Mouse (Mus musculus) neural tube, embryonic 11.5 days (tissue): Measurements from ENCODE around the gene Ctns. TPM values are rescaled to one million over a fixed set of nuclear protein-coding genes. Genes with fewer than 3 reads are reported as not detected.

Experiments used
- ATAC-seq: fragments of 200-750 bp; cut with Nextera tagmentation; 2 replicates; pipeline ENCODE4 v1.8.0; 2017; ENCODE audit warnings: moderate number of reproducible peaks, mild to moderate bottlenecking, moderate TSS enrichment, moderate library complexity; ENCODE audit not compliant: insufficient read depth, low FRiP score, low TSS enrichment
- DNase-seq: peaks from one replicate; pipeline ENCODE4 v3.0.0-alpha.2; 2015; ENCODE audit warnings: low spot score
- H3K27ac ChIP-seq: fragments of 300-500 bp; sonication (generic); 2 replicates; pipeline ENCODE4 v1.5.1; 2014; ENCODE audit warnings: low read depth, mild to moderate bottlenecking, low read length
- H3K27me3 ChIP-seq: fragments of 300-500 bp; sonication (generic); 2 replicates; pipeline ENCODE4 v1.6.1; 2014; ENCODE audit warnings: mild to moderate bottlenecking, low read length, mixed read lengths; ENCODE audit not compliant: control insufficient read depth, insufficient read depth
- H3K36me3 ChIP-seq: fragments of 300-500 bp; sonication (generic); 2 replicates; pipeline ENCODE4 v1.6.1; 2014; ENCODE audit warnings: mild to moderate bottlenecking, low read length, moderate library complexity, mixed read lengths; ENCODE audit not compliant: control insufficient read depth, insufficient read depth
- H3K4me1 ChIP-seq: fragments of 300-500 bp; sonication (generic); 2 replicates; pipeline ENCODE4 v1.6.1; 2014; ENCODE audit warnings: low read length, mixed read lengths; ENCODE audit not compliant: control insufficient read depth, insufficient read depth
- H3K4me2 ChIP-seq: fragments of 300-500 bp; sonication (generic); 2 replicates; pipeline ENCODE4 v1.6.1; 2014; ENCODE audit warnings: low read depth, mild to moderate bottlenecking, moderate library complexity
- H3K4me3 ChIP-seq: fragments of 300-500 bp; sonication (generic); 2 replicates; pipeline ENCODE4 v1.5.1; 2014; ENCODE audit warnings: low read depth, low read length
- H3K9ac ChIP-seq: fragments of 300-500 bp; sonication (generic); 2 replicates; pipeline ENCODE4 v1.6.1; 2014; ENCODE audit warnings: mild to moderate bottlenecking, low read length
- H3K9me3 ChIP-seq: fragments of 300-500 bp; sonication (generic); 2 replicates; pipeline ENCODE4 v1.6.1; 2016; ENCODE audit warnings: low read length; ENCODE audit not compliant: control insufficient read depth
- WGBS: fragments of 180-500 bp; shearing (Covaris S2); extraction: QIAGEN DNeasy Blood & Tissue Kit; methylation state at CpG from one replicate; pipeline ENCODE4 v1.1.7; 2014; 5-methylcytosine and 5-hydroxymethylcytosine counted together
- polyA plus RNA-seq: library from polyadenylated mRNA; unstranded; fragments of >200 nt; fragmentation: Nextera tagmentation; extraction: Ambion mirVana; gene quantifications from 2 replicates; pipeline ENCODE4 v1.2.1, GENCODE M21; 2014

Gene Ctns
- polyA plus RNA-seq = 21.3 TPM in 2 replicates

GRCm38 (mm10) chr11:73198603-73199229 lies at the start of gene Ctns:
Gene Ctns, minus strand, starts transcription at chr11:73199042.
- H3K9ac ChIP-seq = peak within 1 kb of the TSS; percentile 60
- H3K36me3 ChIP-seq = no peaks in the 10 kb centered on the region
- no peaks in the 10 kb centered on the region for H3K27me3 ChIP-seq
- H3K4me1 ChIP-seq = no peaks in the 10 kb centered on the region; the same call in 1 of the 2 replicates
- H3K27ac ChIP-seq = no peak within 1 kb of the TSS
- WGBS = 2% methylated on average over 22 of the region's 22 CpGs
- ATAC-seq (peak; percentile 95), DNase-seq (no peak)
- H3K4me2 ChIP-seq = peak within 1 kb of the TSS; percentile 97
- peak within 1 kb of the TSS; percentile 62 for H3K4me3 ChIP-seq
- H3K9me3 ChIP-seq = no peaks in the 10 kb centered on the region

DNA sequence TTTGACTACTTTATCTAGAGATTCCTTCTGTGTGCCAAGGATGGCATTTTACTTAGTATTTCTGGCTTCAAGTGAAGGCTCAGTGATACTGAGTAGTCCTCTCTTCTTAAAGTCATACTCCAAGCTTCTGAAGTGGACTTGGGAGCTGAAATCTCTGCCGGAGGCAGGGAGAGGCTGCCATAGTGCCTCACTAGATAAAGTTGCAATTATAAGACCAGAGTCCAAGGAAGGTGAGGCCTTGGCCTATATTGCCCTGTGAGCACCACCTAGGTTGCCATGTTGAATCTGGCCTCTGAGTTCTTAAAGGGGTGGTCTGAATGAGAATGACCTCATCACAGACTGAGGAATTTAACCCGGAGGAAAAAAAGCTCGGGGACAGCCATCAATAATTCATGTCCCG lies 43.9 kb upstream of the Ctns start:
- H3K9me3 ChIP-seq = no peaks in the 10 kb centered on the region
- DNase-seq (no peak), ATAC-seq (no peak)
- H3K9ac ChIP-seq = no peak overlapping the region
- H3K4me2 ChIP-seq = no peak overlapping the region
- H3K4me1 ChIP-seq = no peaks in the 10 kb centered on the region
- no peak overlapping the region for H3K4me3 ChIP-seq
- H3K27ac ChIP-seq = no peak overlapping the region
- H3K27me3 ChIP-seq = no peaks in the 10 kb centered on the region
- H3K36me3 ChIP-seq = no peaks in the 10 kb centered on the region
- 88% methylated on average over 4 of the region's 4 CpGs for WGBS

GRCm38 (mm10) chr11:73242199-73242598 lies 43.4 kb upstream of the Ctns start:
- Histone ChIP-seq H3K9ac (no peak overlapping the region), H3K27me3 (no peaks in the 10 kb centered on the region), H3K9me3 (no peaks in the 10 kb centered on the region), H3K27ac (no peak overlapping the region), H3K4me3 (no peak overlapping the region), H3K4me2 (no peak overlapping the region), H3K36me3 (no peaks in the 10 kb centered on the region), H3K4me1 (no peaks in the 10 kb centered on the region)
- ATAC-seq = no peak
- no peak for DNase-seq
- WGBS = 91% methylated on average over 6 of the region's 6 CpGs

DNA sequence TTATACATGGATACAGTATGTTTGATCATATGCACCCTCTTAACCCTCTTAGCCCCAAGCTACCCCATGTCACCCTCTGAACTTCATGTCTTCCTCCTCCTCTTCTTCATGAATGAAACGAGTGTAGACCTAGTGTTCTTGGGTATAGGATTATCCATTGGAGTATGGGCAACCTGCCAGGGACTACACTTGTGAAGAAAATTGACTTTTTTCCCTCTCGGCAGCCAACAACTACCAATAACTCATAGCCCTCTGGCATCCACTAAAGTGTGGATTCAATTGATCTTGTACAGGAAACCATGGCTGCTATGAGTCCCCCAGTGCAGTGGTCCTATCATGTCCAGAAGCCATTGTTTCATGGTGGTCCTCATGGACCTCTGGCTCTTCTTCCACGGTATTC lies 37.9 kb upstream of the Ctns start:
- Histone ChIP-seq H3K9me3 (no peaks in the 10 kb centered on the region), H3K4me3 (no peak overlapping the region), H3K27me3 (no peaks in the 10 kb centered on the region), H3K36me3 (no peaks in the 10 kb centered on the region), H3K27ac (no peak overlapping the region), H3K9ac (no peak overlapping the region), H3K4me2 (no peak overlapping the region), H3K4me1 (no peaks in the 10 kb centered on the region)
- ATAC-seq (no peak), DNase-seq (no peak)
- 73% methylated on average over 3 of the region's 3 CpGs for WGBS

DNA sequence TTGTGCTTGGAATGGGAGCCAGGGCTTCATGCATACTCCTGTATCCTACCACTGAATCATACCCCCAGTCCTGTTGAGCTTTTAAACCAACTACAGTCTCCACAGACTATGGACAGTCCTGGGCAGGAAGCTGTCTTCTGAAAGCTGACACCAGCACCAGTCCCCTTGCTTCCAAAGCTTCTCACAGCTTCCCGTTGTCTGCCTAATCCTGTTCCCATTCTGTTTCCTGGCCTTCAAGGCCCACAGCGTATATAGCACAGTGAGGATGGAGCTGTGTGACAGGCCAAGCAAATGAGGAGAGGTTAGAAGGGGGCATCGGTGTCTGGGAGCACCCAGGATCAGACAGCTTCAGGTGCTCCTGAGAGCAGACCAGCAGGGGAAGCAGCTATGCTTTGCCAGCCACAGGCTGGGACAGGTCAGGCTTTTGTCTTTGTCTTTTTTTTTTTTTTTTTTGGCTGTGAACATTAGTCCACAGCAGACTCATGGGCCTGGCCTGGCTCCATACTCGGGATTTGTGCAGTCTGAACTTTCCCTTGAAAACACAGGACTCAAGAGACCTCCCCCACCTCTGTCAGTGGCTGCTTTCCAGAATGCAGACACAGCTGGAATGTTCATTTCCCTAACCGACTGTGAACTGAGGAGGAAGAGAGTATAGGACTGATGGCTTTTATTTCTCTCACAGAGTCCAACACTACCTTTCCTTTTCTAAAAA lies 37.3 kb upstream of the Ctns start:
- WGBS = 47% methylated on average over 5 of the region's 5 CpGs
- DNase-seq (no peak), ATAC-seq (no peak)
- Histone ChIP-seq H3K27ac (no peak overlapping the region), H3K36me3 (no peaks in the 10 kb centered on the region), H3K4me2 (no peak overlapping the region), H3K4me1 (no peaks in the 10 kb centered on the region), H3K9ac (no peak overlapping the region), H3K9me3 (no peaks in the 10 kb centered on the region), H3K4me3 (no peak overlapping the region), H3K27me3 (no peaks in the 10 kb centered on the region)

DNA sequence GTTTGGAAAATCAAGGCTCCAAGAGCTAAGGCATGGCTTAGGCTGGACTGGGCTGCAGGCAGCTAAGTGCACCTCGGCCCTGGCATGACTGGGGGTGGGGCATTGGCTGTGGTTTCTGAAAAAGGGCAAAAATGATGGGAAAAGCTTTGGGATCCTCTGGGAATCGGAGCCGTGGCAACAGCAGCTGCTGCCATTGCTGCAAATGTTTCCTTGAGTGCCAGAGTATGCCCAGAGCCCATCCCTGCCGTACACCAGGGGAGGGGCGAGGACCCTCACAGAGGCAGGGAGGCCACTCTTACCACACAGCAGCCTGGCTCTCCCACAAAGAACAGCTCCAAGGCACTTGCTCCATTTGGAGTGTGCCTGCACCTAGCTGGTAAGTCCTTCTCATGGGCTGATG lies 35.1 kb upstream of the Ctns start, which contains the start of gene Trpv1:
Trpv1 (plus strand) TSS at position 301 of the 400 bp plus-strand sequence.
- no peaks in the 10 kb centered on the region for H3K4me1 ChIP-seq
- H3K9me3 ChIP-seq = no peaks in the 10 kb centered on the region
- DNase-seq (no peak), ATAC-seq (no peak)
- no peak within 1 kb of the TSS for H3K4me3 ChIP-seq
- H3K27me3 ChIP-seq = no peaks in the 10 kb centered on the region
- no peak within 1 kb of the TSS for H3K27ac ChIP-seq
- 82% methylated on average over 5 of the region's 5 CpGs for WGBS
- no peaks in the 10 kb centered on the region for H3K36me3 ChIP-seq
- H3K9ac ChIP-seq = no peak within 1 kb of the TSS
- no peak within 1 kb of the TSS for H3K4me2 ChIP-seq

DNA sequence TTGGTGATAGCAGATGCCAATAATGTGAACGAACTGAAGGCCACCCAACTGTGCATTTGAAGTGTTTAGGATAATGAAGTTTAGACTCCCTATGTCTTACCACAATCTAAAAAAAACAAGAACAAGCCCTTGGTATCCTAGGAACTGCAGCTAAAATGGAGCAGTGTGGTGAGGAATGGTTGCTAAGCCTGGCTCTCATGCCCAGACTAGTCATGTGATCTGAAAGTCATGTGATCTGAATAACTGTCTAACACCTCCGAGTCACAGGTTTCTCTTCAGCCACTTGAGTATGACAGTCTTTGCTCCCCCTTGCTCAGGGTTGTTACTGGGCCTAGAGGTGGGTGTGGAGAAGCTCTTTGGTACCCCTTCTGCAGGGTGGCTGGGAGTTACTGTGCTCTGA lies 33.7 kb upstream of the Ctns start:
- H3K4me2 ChIP-seq = no peak overlapping the region
- H3K27me3 ChIP-seq = no peaks in the 10 kb centered on the region
- H3K36me3 ChIP-seq = no peaks in the 10 kb centered on the region
- DNase-seq (no peak), ATAC-seq (no peak)
- H3K9me3 ChIP-seq = no peaks in the 10 kb centered on the region
- H3K27ac ChIP-seq = no peak overlapping the region
- 69% methylated on average over 2 of the region's 2 CpGs for WGBS
- H3K9ac ChIP-seq = no peak overlapping the region
- H3K4me3 ChIP-seq = no peak overlapping the region
- no peaks in the 10 kb centered on the region for H3K4me1 ChIP-seq

DNA sequence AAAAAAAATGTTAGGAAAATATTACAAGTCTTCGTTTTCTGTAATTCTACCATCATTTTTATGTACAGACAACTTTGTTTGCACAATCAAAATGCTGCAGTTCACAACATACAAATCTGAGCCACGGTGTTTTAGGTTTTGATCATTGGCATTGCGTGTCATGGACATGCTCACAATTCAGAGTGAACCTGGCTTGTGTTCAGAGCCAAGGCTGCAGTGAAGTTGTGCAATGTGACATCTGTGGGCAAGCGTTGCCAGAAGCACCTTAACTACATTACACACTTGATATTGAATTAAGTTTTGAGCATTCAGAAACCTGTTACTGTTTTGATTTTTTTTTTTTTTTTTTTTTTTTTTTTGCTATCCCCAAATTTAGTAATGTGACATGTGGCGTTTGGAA lies 31.2 kb upstream of the Ctns start:
- no peaks in the 10 kb centered on the region for H3K4me1 ChIP-seq
- H3K4me3 ChIP-seq = no peak overlapping the region
- H3K36me3 ChIP-seq = no peaks in the 10 kb centered on the region
- WGBS = 90% methylated on average over 5 of the region's 5 CpGs
- H3K27me3 ChIP-seq = no peaks in the 10 kb centered on the region
- no peak overlapping the region for H3K9ac ChIP-seq
- no peak overlapping the region for H3K27ac ChIP-seq
- ATAC-seq (no peak), DNase-seq (no peak)
- no peak overlapping the region for H3K4me2 ChIP-seq
- no peaks in the 10 kb centered on the region for H3K9me3 ChIP-seq

- Histone ChIP-seq H3K27ac (no peak overlapping the region), H3K4me1 (no peaks in the 10 kb centered on the region), H3K9ac (no peak overlapping the region), H3K9me3 (no peaks in the 10 kb centered on the region), H3K27me3 (no peaks in the 10 kb centered on the region), H3K36me3 (no peaks in the 10 kb centered on the region), H3K4me3 (no peak overlapping the region), H3K4me2 (no peak overlapping the region)
- DNase-seq (no peak), ATAC-seq (no peak)
- WGBS = 82% methylated on average over 5 of the region's 5 CpGs
Observed at GRCm38 (mm10) chr11:73228881-73229280, 30.0 kb upstream of the Ctns start.
